Mouse (Mus musculus) midbrain, embryonic 11.5 days (tissue): Measurements from ENCODE around the gene Trpm6. TPM values are rescaled to one million over a fixed set of nuclear protein-coding genes. Genes with fewer than 3 reads are reported as not detected.

ENCODE experiments used
- ATAC-seq: fragments of 200-750 bp; cut with Nextera tagmentation; 2 replicates; pipeline ENCODE4 v1.8.0; 2017; ENCODE audit warnings: moderate TSS enrichment, moderate library complexity; ENCODE audit not compliant: low FRiP score
- DNase-seq: peaks from one replicate; pipeline ENCODE4 v3.0.0; 2015; ENCODE audit warnings: low spot score; ENCODE audit errors: missing footprints
- H3K27ac ChIP-seq: fragments of 300-500 bp; sonication (generic); 2 replicates; pipeline ENCODE4 v1.5.1; 2014; ENCODE audit warnings: low read depth, low read length
- H3K27me3 ChIP-seq: fragments of 300-500 bp; sonication (generic); 2 replicates; pipeline ENCODE4 v1.6.1; 2014; ENCODE audit warnings: mild to moderate bottlenecking, low read length, moderate library complexity, mixed read lengths; ENCODE audit not compliant: control insufficient read depth, insufficient read depth
- H3K36me3 ChIP-seq: fragments of 300-500 bp; sonication (generic); 2 replicates; pipeline ENCODE4 v1.6.1; 2014; ENCODE audit warnings: mild to moderate bottlenecking, low read length, moderate library complexity, mixed read lengths; ENCODE audit not compliant: control insufficient read depth, insufficient read depth
- H3K4me1 ChIP-seq: fragments of 300-500 bp; sonication (generic); 2 replicates; pipeline ENCODE4 v1.6.1; 2014; ENCODE audit warnings: low read length; ENCODE audit not compliant: control insufficient read depth, insufficient read depth
- H3K4me2 ChIP-seq: fragments of 300-500 bp; sonication (generic); 2 replicates; pipeline ENCODE4 v1.6.1; 2014; ENCODE audit warnings: mild to moderate bottlenecking, moderate library complexity
- H3K4me3 ChIP-seq: fragments of 300-500 bp; sonication (generic); 2 replicates; pipeline ENCODE4 v1.5.1; 2014; ENCODE audit warnings: low read depth, low read length
- H3K9ac ChIP-seq: fragments of 300-500 bp; sonication (generic); 2 replicates; pipeline ENCODE4 v1.6.1; 2014; ENCODE audit warnings: low read length
- H3K9me3 ChIP-seq: fragments of 300-500 bp; sonication (generic); 2 replicates; pipeline ENCODE4 v1.6.1; 2016; ENCODE audit warnings: low read length; ENCODE audit not compliant: control insufficient read depth
- WGBS: fragments of 180-500 bp; shearing (Covaris S2); extraction: QIAGEN DNeasy Blood & Tissue Kit; methylation state at CpG from one replicate; pipeline ENCODE4 v1.1.7; 2014; 5-methylcytosine and 5-hydroxymethylcytosine counted together
- polyA plus RNA-seq: library from polyadenylated mRNA; unstranded; fragments of >200 nt; fragmentation: Nextera tagmentation; extraction: Ambion mirVana; gene quantifications from 2 replicates; pipeline ENCODE4 v1.2.1, GENCODE M21; 2014

The Trpm6 gene
- polyA plus RNA-seq, 1 experiment from 2014 or later = 0.59 TPM

DNA sequence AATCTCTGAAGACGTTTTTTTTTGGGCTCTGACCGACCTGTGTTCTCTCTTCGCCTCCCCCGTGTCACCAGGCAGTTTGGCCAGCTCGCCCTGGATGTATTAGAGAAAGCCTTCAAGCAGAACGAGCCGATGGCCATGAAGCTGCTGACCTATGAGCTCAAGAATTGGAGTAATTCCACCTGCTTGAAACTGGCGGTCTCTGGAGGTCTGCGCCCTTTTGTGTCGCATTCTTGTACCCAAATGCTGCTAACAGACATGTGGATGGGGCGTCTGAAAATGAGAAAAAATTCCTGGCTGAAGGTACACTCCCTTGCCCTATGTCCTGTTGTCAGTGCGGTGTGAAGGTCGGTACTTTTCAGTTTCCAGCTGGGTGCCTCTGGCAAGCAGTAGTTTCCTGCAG lies 65.4 kb downstream of the Trpm6 start:
- Histone ChIP-seq H3K27me3 (no peaks in the 10 kb centered on the region), H3K27ac (no peak overlapping the region), H3K9ac (no peak overlapping the region), H3K9me3 (no peaks in the 10 kb centered on the region), H3K36me3 (no peaks in the 10 kb centered on the region), H3K4me1 (no peaks in the 10 kb centered on the region), H3K4me2 (no peak overlapping the region), H3K4me3 (no peak overlapping the region)
- DNase-seq (no peak), ATAC-seq (no peak)
- WGBS = 85% methylated on average over 13 of the region's 13 CpGs

DNA sequence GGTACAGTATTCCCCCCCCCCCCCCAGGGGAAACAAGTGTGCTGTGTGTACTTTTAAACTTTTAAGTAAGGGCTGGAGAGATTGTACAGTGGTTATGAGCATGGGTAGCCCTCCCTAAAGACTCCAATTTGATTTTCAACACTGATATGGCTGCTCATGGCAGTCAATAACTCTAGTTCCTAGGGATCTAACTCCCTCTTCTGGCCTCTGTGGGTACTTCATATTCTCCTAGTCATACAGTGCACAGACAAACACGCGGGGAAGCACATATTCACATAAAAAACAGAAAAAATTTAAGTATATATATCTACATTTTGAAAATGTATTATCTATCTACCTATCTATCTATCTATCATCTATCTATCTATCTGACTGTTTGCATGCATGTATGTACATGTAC lies 67.6 kb downstream of the Trpm6 start:
- no peak overlapping the region for H3K9ac ChIP-seq
- ATAC-seq (no peak), DNase-seq (no peak)
- H3K27ac ChIP-seq = no peak overlapping the region
- no peak overlapping the region for H3K4me2 ChIP-seq
- H3K27me3 ChIP-seq = no peaks in the 10 kb centered on the region
- H3K4me3 ChIP-seq = no peak overlapping the region
- no peaks in the 10 kb centered on the region for H3K36me3 ChIP-seq
- 71% methylated on average over 2 of the region's 2 CpGs for WGBS
- H3K4me1 ChIP-seq = no peaks in the 10 kb centered on the region
- no peaks in the 10 kb centered on the region for H3K9me3 ChIP-seq

DNA sequence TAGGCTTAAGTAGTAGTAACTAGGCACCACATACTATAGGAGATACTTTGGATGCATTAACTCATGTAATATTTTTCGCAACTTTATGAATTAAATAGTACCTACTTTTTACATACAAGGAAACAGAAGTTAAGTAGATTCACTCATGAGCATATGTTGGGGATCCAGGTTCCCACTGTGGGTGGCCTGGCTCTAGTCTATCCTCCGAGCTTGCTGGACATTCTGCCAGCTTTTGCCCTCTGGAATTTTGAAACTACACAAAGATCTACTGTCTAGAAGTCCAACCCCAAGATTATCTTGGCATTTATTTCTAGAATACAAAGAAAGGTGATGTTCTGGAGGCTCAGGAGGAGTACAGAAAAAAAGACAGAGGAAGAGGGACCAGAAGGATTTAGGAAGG lies 78.8 kb downstream of the Trpm6 start:
- Histone ChIP-seq H3K4me2 (no peak overlapping the region), H3K27ac (no peak overlapping the region), H3K36me3 (no peaks in the 10 kb centered on the region), H3K9me3 (no peaks in the 10 kb centered on the region), H3K27me3 (no peaks in the 10 kb centered on the region), H3K4me3 (no peak overlapping the region), H3K9ac (no peak overlapping the region), H3K4me1 (no peaks in the 10 kb centered on the region)
- 81% methylated on average over 2 of the region's 2 CpGs for WGBS
- ATAC-seq (no peak), DNase-seq (no peak)

DNA sequence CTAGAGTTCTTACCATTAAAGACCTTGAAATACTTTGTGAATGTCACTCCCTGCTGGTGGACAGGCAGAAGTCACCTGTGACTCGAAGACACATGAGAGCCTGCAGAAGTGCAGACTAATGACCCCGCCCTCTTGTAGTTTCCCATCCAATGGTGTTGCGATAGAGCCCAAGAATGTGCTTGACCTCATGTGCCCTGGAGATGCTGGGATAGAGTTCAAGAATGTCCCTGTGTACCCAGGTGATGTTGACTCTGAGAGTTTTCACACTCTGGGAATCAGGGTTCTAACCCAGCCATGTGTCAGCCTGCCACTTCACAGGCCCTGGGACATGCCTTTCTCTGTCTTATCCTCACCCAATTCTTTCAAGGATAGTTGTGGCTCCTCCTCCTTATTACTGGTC lies 81.4 kb downstream of the Trpm6 start:
- ATAC-seq = no peak
- WGBS = 86% methylated on average over 3 of the region's 3 CpGs
- H3K4me3 ChIP-seq = no peak overlapping the region
- no peaks in the 10 kb centered on the region for H3K36me3 ChIP-seq
- DNase-seq = no peak
- no peaks in the 10 kb centered on the region for H3K27me3 ChIP-seq
- H3K27ac ChIP-seq = no peak overlapping the region
- no peaks in the 10 kb centered on the region for H3K9me3 ChIP-seq
- no peak overlapping the region for H3K4me2 ChIP-seq
- H3K4me1 ChIP-seq = no peaks in the 10 kb centered on the region
- no peak overlapping the region for H3K9ac ChIP-seq

DNA sequence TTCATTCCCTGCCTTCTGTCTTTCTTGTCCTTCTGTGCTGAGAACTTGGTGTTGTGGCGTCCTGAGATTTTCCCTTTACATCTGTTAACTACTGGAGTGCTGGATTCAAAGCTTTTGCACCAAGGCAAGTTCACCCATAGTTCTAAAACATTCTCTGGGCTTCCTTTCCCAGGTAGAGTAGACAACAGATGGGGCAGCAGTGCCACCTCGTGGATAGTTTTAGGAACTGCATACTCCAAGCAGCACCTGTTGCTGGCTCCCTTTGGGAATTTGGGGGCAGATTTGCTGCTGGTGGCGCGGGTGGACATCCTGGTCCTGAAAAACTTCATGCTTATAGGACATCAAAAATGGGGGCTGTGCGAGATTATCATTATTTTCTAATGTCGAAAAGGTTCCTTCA lies 85.2 kb downstream of the Trpm6 start:
- Histone ChIP-seq H3K4me3 (no peak overlapping the region), H3K4me2 (no peak overlapping the region), H3K27me3 (no peaks in the 10 kb centered on the region), H3K27ac (no peak overlapping the region), H3K9ac (no peak overlapping the region), H3K4me1 (no peaks in the 10 kb centered on the region), H3K9me3 (no peaks in the 10 kb centered on the region), H3K36me3 (no peaks in the 10 kb centered on the region)
- DNase-seq = peak; percentile 95
- ATAC-seq = peak; percentile 46; the same call in 1 of the 2 replicates
- WGBS = 11% methylated on average over 6 of the region's 6 CpGs

DNA sequence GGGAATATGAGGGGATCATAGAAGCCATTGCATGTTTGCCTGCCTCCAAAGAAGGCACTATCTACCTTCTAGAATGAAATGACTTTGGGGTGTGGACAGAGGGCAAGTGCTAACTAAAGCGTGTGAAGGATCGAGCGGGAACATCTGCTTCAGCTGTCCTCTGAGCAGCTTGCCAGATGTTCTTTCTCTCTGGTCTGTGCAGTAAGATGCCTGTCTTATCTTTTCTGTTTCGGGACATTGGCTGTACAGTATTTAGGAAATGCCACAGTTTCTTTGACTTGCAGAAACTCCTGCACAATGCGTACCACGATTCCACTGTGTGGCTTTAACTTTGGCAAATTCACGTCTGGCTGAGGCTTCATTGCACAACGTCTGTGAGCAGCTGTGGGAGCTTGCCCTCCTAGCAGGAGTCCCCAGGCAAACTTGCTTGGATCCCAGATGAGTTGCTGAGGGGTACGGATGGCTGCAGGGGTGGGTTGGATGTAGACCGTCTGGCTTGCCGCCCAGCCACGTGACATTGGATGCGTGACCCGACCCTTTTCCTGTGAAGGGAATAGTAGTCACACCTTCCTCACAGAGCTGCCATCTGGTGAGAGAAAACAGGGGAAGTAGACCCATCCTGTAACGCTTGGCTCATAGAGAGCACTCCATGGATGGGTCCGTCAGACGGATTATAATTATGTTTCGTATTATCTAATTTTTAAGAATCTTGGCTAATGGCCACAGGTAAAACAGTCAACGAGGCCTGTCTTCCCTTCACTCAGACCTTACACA lies 92.2 kb downstream of the Trpm6 start:
- H3K9me3 ChIP-seq = no peaks in the 10 kb centered on the region
- no peaks in the 10 kb centered on the region for H3K27me3 ChIP-seq
- DNase-seq (no peak), ATAC-seq (no peak)
- 87% methylated on average over 19 of the region's 19 CpGs for WGBS
- no peak overlapping the region for H3K27ac ChIP-seq
- H3K4me2 ChIP-seq = no peak overlapping the region
- H3K36me3 ChIP-seq = no peaks in the 10 kb centered on the region
- H3K9ac ChIP-seq = no peak overlapping the region
- H3K4me3 ChIP-seq = no peak overlapping the region
- no peaks in the 10 kb centered on the region for H3K4me1 ChIP-seq

DNA sequence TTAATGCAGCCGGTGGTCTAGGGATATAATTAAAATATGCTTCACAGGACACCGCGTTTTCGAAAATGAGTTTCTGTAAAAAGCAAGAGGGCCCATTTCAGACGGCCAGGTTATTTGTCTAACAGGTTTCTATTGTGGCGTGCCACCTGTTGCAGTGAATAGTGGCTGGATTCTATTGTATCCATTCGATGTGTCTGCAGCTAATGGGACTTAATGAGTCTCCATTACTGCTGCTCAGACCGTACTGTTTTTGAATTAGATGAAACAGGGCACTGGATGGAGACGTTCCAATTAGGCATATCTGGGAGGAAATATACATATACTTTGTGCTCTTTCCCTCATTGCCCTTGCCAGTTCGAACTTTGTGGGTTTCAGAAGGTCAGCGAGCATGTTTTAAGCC lies 92.8 kb downstream of the Trpm6 start:
- ATAC-seq (no peak), DNase-seq (no peak)
- Histone ChIP-seq H3K27me3 (no peaks in the 10 kb centered on the region), H3K4me1 (no peaks in the 10 kb centered on the region), H3K4me3 (no peak overlapping the region), H3K4me2 (no peak overlapping the region), H3K9ac (no peak overlapping the region), H3K36me3 (no peaks in the 10 kb centered on the region), H3K27ac (no peak overlapping the region), H3K9me3 (no peaks in the 10 kb centered on the region)
- 83% methylated on average over 11 of the region's 11 CpGs for WGBS

DNA sequence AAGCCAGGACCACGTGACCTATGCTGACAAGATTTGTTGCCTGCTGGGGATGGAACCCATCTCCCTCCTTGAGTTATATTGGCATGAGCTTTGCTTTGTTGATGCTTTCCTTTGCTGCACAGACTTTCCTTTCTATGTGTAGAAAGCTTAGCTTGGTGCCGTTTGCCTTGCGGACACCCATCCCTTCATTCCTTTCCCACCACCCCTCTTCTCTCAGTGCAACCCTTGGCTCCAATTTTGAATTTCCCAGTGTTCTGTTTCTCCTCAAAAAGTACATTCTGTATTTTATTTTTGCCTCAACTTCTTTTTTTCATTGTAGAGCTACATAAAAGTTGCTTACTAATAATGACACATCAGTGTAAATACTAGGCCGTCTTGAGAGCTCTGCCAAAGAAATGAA lies 96.6 kb downstream of the Trpm6 start:
- 95% methylated on average over 4 of the region's 4 CpGs for WGBS

DNA sequence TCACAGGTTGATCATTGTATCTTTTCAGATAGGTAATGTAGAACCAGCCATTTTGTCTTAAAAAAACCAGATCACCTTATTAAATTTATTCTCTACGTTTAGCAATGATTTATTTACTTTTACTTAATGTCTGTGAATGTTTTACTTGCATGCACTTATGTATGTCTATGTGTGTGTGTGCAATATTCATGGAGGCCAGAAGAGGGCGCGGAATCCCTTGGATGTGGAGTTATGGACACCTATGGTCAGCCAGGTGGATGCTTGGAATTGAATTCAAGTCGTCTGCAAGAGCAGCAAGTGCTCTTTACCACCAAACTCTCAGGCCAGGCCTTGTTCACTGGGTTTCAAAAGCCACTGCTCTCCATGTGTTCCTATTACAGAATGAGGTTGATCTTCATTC lies 118.5 kb downstream of the Trpm6 start:
- Histone ChIP-seq H3K9me3 (no peaks in the 10 kb centered on the region), H3K4me2 (no peak overlapping the region), H3K9ac (no peak overlapping the region), H3K36me3 (no peaks in the 10 kb centered on the region), H3K4me1 (no peaks in the 10 kb centered on the region), H3K4me3 (no peak overlapping the region), H3K27me3 (no peaks in the 10 kb centered on the region), H3K27ac (no peak overlapping the region)
- WGBS = 58% methylated on average over 4 of the region's 4 CpGs
- DNase-seq = no peak
- no peak for ATAC-seq

More for the DNA sequence above, 96.6 kb downstream of the Trpm6 start:
- H3K4me2 ChIP-seq = no peak overlapping the region
- no peaks in the 10 kb centered on the region for H3K27me3 ChIP-seq
- no peaks in the 10 kb centered on the region for H3K9me3 ChIP-seq
- no peak for ATAC-seq
- H3K36me3 ChIP-seq = no peaks in the 10 kb centered on the region
- no peaks in the 10 kb centered on the region for H3K4me1 ChIP-seq
- H3K27ac ChIP-seq = no peak overlapping the region
- H3K9ac ChIP-seq = no peak overlapping the region
- DNase-seq = no peak
- no peak overlapping the region for H3K4me3 ChIP-seq
